Mouse (Mus musculus) heart, embryonic 13.5 days (tissue): ENCODE data around the gene Arhgap25. TPM values are rescaled to one million over a fixed set of nuclear protein-coding genes. Genes with fewer than 3 reads are reported as not detected.
A peak's percentile ranks its signal among the peaks of the same experiment; 100 is the strongest.

Experiments used
- ATAC-seq: fragments of 200-750 bp; cut with Nextera tagmentation; 2 replicates; pipeline ENCODE4 v1.8.0; 2017; ENCODE audit warnings: moderate TSS enrichment; ENCODE audit not compliant: insufficient number of reproducible peaks, low FRiP score, low TSS enrichment; ENCODE audit errors: extremely low read depth
- H3K27ac ChIP-seq: fragments of 300-500 bp; sonication (generic); replicated peaks from 2 replicates; pipeline ENCODE4 v1.5.1; 2015; ENCODE audit warnings: moderate library complexity, mild to moderate bottlenecking, inconsistent platforms
- H3K27me3 ChIP-seq: fragments of 300-500 bp; sonication (generic); replicated peaks from 2 replicates; pipeline ENCODE4 v1.6.1; 2015; ENCODE audit warnings: mild to moderate bottlenecking, inconsistent platforms
- H3K36me3 ChIP-seq: fragments of 300-500 bp; sonication (generic); 2 replicates; pipeline ENCODE4 v1.6.1; 2015; ENCODE audit warnings: mild to moderate bottlenecking, inconsistent platforms
- H3K4me1 ChIP-seq: fragments of 300-500 bp; sonication (generic); 2 replicates; pipeline ENCODE4 v1.6.1; 2015; ENCODE audit warnings: inconsistent platforms
- H3K4me2 ChIP-seq: fragments of 300-500 bp; sonication (generic); 2 replicates; pipeline ENCODE4 v1.6.1; 2015; ENCODE audit warnings: inconsistent platforms, mild to moderate bottlenecking, moderate library complexity
- H3K4me3 ChIP-seq: fragments of 300-500 bp; sonication (generic); 2 replicates; pipeline ENCODE4 v1.5.1; 2015; ENCODE audit warnings: moderate library complexity, mild to moderate bottlenecking, inconsistent platforms
- H3K9ac ChIP-seq: fragments of 300-500 bp; sonication (generic); 2 replicates; pipeline ENCODE4 v1.6.1; 2015; ENCODE audit warnings: inconsistent platforms, mild to moderate bottlenecking, moderate library complexity
- H3K9me3 ChIP-seq: fragments of 300-500 bp; sonication (generic); 2 replicates; pipeline ENCODE4 v1.6.1; 2016; ENCODE audit warnings: inconsistent platforms
- WGBS: fragments of 180-500 bp; shearing (Covaris S2); methylation state at CpG from one replicate; pipeline ENCODE4 v1.1.7; 2015; ENCODE audit warnings: mixed read lengths; 5-methylcytosine and 5-hydroxymethylcytosine counted together
- polyA plus RNA-seq: library from polyadenylated mRNA; unstranded; fragments of >200 nt; fragmentation: Nextera tagmentation; extraction: Ambion mirVana; gene quantifications from 2 replicates; pipeline ENCODE4 v1.2.1, GENCODE M21; 2015

Gene Arhgap25
- polyA plus RNA-seq, 1 experiment from 2014 or later = 3.6 TPM

DNA sequence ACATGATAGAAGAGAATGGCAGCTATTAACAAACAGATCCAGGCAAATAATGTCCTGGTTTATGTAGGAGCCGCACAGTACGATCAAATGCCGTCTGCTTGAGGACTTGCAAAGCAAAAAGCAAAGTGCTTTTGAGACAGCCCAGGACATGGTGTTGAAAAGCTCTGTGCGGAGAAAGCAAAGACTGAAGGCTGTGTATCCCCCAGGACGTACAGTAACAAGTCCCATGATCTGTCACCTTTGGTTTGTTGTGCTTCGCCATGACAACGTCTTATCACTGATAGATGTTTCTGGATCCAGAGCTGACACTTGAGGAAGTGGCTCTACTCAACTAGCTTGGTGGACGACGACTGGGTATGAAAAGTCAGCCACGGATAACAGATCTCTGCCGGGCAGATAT lies 89.8 kb downstream of the Arhgap25 start:
- no peaks in the 10 kb centered on the region for H3K9me3 ChIP-seq
- 17% methylated on average over 11 of the region's 11 CpGs for WGBS
- H3K27me3 ChIP-seq = peaks cover 65% of the 10 kb centered on the region
- no peak overlapping the region for H3K9ac ChIP-seq
- H3K4me1 ChIP-seq = peaks cover 46% of the 10 kb centered on the region
- H3K36me3 ChIP-seq = no peaks in the 10 kb centered on the region
- peak; percentile 42; the same call in 1 of the 2 replicates for ATAC-seq
- H3K27ac ChIP-seq = peak overlapping the region; percentile 59
- H3K4me2 ChIP-seq = peak overlapping the region; percentile 31
- no peak overlapping the region for H3K4me3 ChIP-seq

GRCm38 (mm10) chr6:87436745-87437144 lies 96.3 kb downstream of the Arhgap25 start:
- Histone ChIP-seq H3K4me2 (peak overlapping the region; percentile 57), H3K36me3 (no peaks in the 10 kb centered on the region), H3K27ac (peak overlapping the region; percentile 67), H3K9me3 (no peaks in the 10 kb centered on the region), H3K4me3 (peak overlapping the region; percentile 16; the same call in 1 of the 2 replicates), H3K27me3 (peaks cover 57% of the 10 kb centered on the region), H3K9ac (no peak overlapping the region), H3K4me1 (peaks cover 51% of the 10 kb centered on the region)
- no peak for ATAC-seq
- 44% methylated on average over 8 of the region's 8 CpGs for WGBS

GRCm38 (mm10) chr6:87435791-87436190 lies 97.3 kb downstream of the Arhgap25 start:
- Histone ChIP-seq H3K4me1 (peaks cover 41% of the 10 kb centered on the region), H3K27ac (peak overlapping the region; percentile 67; the same call in 1 of the 2 replicates), H3K36me3 (no peaks in the 10 kb centered on the region), H3K9ac (no peak overlapping the region), H3K4me3 (no peak overlapping the region), H3K27me3 (peaks cover 62% of the 10 kb centered on the region), H3K9me3 (no peaks in the 10 kb centered on the region), H3K4me2 (no peak overlapping the region)
- no peak for ATAC-seq
- 84% methylated on average over 3 of the region's 3 CpGs for WGBS

- peak within 1 kb of the TSS; percentile 51 for H3K4me3 ChIP-seq
- no peak for ATAC-seq
- peak within 1 kb of the TSS; percentile 53 for H3K4me2 ChIP-seq
Measured at GRCm38 (mm10) chr6:87428487-87429044, 104.5 kb downstream of the Arhgap25 start, which contains the start of gene Bmp10. Gene Bmp10 (plus strand): TSS chr6:87428994.

DNA sequence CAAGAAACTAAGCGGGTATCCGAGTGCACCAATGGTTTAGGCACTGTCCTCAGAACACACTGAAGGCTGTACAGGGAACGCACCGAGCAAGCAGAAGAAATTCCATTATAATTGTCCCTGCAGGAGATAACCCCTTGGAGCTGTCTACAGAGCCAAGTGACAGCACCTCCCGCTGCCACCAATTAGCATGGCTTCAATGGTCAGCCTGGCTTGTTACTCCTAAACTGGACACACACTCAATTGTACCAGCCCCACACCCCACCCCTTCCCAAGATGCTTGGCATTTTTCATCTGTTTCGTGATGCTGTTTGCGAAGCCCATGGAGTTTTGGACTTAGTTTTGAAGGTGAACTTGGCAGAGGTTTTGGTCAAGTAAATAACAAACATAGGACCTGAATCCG lies 105.4 kb downstream of the Arhgap25 start:
- H3K4me1 ChIP-seq = peaks cover 36% of the 10 kb centered on the region
- peaks cover 84% of the 10 kb centered on the region for H3K27me3 ChIP-seq
- no peak overlapping the region for H3K9ac ChIP-seq
- H3K9me3 ChIP-seq = no peaks in the 10 kb centered on the region
- H3K4me3 ChIP-seq = no peak overlapping the region
- 40% methylated on average over 8 of the region's 8 CpGs for WGBS
- no peak overlapping the region for H3K4me2 ChIP-seq
- peak overlapping the region; percentile 58 for H3K27ac ChIP-seq
- H3K36me3 ChIP-seq = no peaks in the 10 kb centered on the region
- no peak for ATAC-seq

More at GRCm38 (mm10) chr6:87428487-87429044, 104.5 kb downstream of the Arhgap25 start, which contains the start of gene Bmp10:
- Histone ChIP-seq H3K27ac (peak within 1 kb of the TSS; percentile 80), H3K4me1 (peaks cover 32% of the 10 kb centered on the region), H3K9me3 (no peaks in the 10 kb centered on the region), H3K27me3 (peaks cover 84% of the 10 kb centered on the region), H3K9ac (peak within 1 kb of the TSS; percentile 78), H3K36me3 (no peaks in the 10 kb centered on the region)
- 44% methylated on average over 7 of the region's 7 CpGs for WGBS

DNA sequence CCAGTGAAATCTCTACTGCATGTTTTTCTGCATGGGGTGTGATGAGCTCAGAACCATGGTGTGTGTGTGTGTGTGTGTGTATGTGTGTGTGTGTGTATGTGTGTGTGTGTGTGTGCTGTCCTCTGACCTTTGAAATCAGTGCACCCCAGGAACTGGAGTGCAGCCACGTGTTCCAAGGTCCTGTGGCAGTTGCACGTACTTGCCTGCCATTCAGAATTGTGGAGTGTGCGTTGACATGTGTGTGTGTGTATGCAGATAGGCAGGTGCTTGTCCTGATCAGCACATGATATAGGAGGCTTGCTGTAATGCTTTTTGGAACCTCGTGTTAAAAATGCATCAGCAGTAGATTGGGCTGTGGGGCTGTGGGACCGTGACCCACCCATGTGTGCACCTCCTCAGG lies 106.1 kb downstream of the Arhgap25 start:
- no peak overlapping the region for H3K4me3 ChIP-seq
- H3K27me3 ChIP-seq = peaks cover 79% of the 10 kb centered on the region
- H3K9me3 ChIP-seq = no peaks in the 10 kb centered on the region
- no peaks in the 10 kb centered on the region for H3K36me3 ChIP-seq
- H3K4me2 ChIP-seq = no peak overlapping the region
- H3K27ac ChIP-seq = peak overlapping the region; percentile 58; the same call in 1 of the 2 replicates
- 40% methylated on average over 5 of the region's 5 CpGs for WGBS
- peaks cover 38% of the 10 kb centered on the region for H3K4me1 ChIP-seq
- ATAC-seq = no peak
- H3K9ac ChIP-seq = no peak overlapping the region

GRCm38 (mm10) chr6:87424037-87424816 lies 108.8 kb downstream of the Arhgap25 start:
- H3K27ac ChIP-seq = peak overlapping the region; percentile 46
- peaks cover 77% of the 10 kb centered on the region for H3K27me3 ChIP-seq
- H3K9ac ChIP-seq = no peak overlapping the region
- WGBS = 16% methylated on average over 19 of the region's 19 CpGs
- no peaks in the 10 kb centered on the region for H3K9me3 ChIP-seq
- ATAC-seq = no peak
- H3K4me3 ChIP-seq = peak overlapping the region; percentile 27
- peaks cover 52% of the 10 kb centered on the region for H3K4me1 ChIP-seq
- no peaks in the 10 kb centered on the region for H3K36me3 ChIP-seq
- peak overlapping the region; percentile 59 for H3K4me2 ChIP-seq

GRCm38 (mm10) chr6:87422304-87422703 lies 110.8 kb downstream of the Arhgap25 start:
- H3K4me3 ChIP-seq = no peak overlapping the region
- H3K4me2 ChIP-seq = peak overlapping the region; percentile 25
- no peak overlapping the region for H3K27ac ChIP-seq
- no peak for ATAC-seq
- H3K27me3 ChIP-seq = peaks cover 81% of the 10 kb centered on the region
- no peaks in the 10 kb centered on the region for H3K36me3 ChIP-seq
- H3K4me1 ChIP-seq = peaks cover 52% of the 10 kb centered on the region
- no peaks in the 10 kb centered on the region for H3K9me3 ChIP-seq
- no peak overlapping the region for H3K9ac ChIP-seq
- WGBS = 17% methylated on average over 7 of the region's 7 CpGs

DNA sequence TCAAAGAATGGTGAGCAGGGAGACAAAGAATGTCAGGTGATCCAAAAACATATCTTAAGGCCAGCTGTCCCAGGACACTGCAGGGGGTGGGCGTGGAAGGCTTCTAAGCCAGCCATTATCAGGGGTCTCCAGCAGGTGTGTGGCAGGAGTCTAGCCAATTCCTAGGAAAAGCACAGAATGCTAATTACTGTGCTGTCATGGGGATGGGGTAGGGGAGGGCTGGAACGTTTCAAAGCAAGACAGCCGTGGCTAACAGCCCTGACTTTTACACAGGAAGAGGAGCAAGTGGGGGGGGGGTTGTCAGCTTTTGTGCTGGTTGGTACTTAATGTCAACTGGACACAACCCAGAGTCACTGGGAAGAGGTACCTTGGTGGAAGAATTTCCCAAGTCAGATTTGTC lies 121.0 kb downstream of the Arhgap25 start:
- no peak for ATAC-seq
- Histone ChIP-seq H3K4me2 (no peak overlapping the region), H3K36me3 (no peaks in the 10 kb centered on the region), H3K4me3 (no peak overlapping the region), H3K27ac (no peak overlapping the region), H3K4me1 (no peaks in the 10 kb centered on the region), H3K9ac (no peak overlapping the region), H3K9me3 (0 out of 2 replicates have a peak, but pooled peaks cover 3% of the 10 kb centered on the region), H3K27me3 (peaks cover 51% of the 10 kb centered on the region)
- WGBS = 40% methylated on average over 3 of the region's 3 CpGs
